Mouse (Mus musculus): ENCODE results near the gene Olfr1179.
"Not testable (repeated sequence)": the region's sequence is repeated elsewhere in the genome, so short reads cannot be mapped to it uniquely, and the experiment has no call there.

The Olfr1179 gene

GRCm38 (mm10) chr2:88406353-88406752, at the start of gene Olfr1179:
TSS of gene Olfr1179 (minus strand) at chr2:88406453.
- DNase-seq (ENCODE audit: low spot score): no peak

GRCm38 (mm10) chr2:88454567-88454966, 48.3 kb upstream of the Olfr1179 start, which contains the start of gene Olfr1183:
TSS of gene Olfr1183 (plus strand) at chr2:88454867.
- not testable (repeated sequence) for DNase-seq (ENCODE audit: low spot score)

GRCm38 (mm10) chr2:88449031-88449430, 42.8 kb upstream of the Olfr1179 start, which contains the start of gene Gm13757:
TSS of gene Gm13757 (minus strand) at chr2:88449131.
- no peak for DNase-seq (ENCODE audit: low spot score)

GRCm38 (mm10) chr2:88426071-88426470, 19.8 kb upstream of the Olfr1179 start, which contains the start of gene Olfr1181:
TSS of gene Olfr1181 (minus strand) at chr2:88426171.
- no peak for DNase-seq (ENCODE audit: low spot score)

- no peak for DNase-seq (ENCODE audit: low spot score)
These were observed 12.8 kb upstream of the Olfr1179 start, which contains the start of gene Olfr1180 for GRCm38 (mm10) chr2:88419051-88419450. TSS of gene Olfr1180 (minus strand) at chr2:88419151.

- DNase-seq (ENCODE audit: low spot score): no peak
These were observed 19.5 kb downstream of the Olfr1179 start, which contains the start of gene Olfr1178 for GRCm38 (mm10) chr2:88386762-88387161. TSS of gene Olfr1178 (plus strand) at chr2:88387062.

- no peak for DNase-seq (ENCODE audit: low spot score)
These were observed 49.9 kb downstream of the Olfr1179 start for GRCm38 (mm10) chr2:88356304-88356703.

All from urinary bladder, postnatal 10 days (tissue).